Mouse (Mus musculus) thymus, postnatal 4 days (tissue): Measurements from ENCODE around the gene Dnmbp.
A peak's percentile ranks its signal among the peaks of the same experiment; 100 is the strongest.

Experiments
- DNase-seq: peaks from one replicate; pipeline ENCODE4 v3.0.0; 2021

Dnmbp gene

GRCm38 (mm10) chr19:43875996-43876395, 64.0 kb downstream of the Dnmbp start:
- DNase-seq: no peak

DNA sequence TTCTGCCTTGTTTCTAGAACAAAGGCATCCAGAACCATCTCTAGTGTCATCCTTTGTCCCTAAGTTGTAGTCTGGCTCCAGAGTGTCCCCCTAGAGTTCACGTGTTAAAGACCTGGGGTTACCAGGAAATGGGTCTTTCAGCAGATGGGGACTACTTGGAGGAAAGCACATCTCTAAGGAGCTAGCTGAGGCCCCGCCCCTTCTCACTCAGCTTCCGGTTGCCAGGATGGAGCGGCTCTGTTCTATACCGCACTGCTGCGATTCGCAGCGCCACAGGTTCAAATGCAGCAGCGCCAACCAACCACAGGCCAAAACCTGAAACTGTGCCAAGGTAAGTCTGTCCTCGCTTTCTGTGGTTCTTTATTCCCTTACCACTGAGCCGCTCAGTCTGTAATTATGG, 65.6 kb downstream of the Dnmbp start:
- DNase-seq: no peak

- DNase-seq: no peak
Measured at GRCm38 (mm10) chr19:43870418-43870817, 69.6 kb downstream of the Dnmbp start.

- DNase-seq: no peak
Measured at GRCm38 (mm10) chr19:43857347-43857746, 82.6 kb downstream of the Dnmbp start.

DNA sequence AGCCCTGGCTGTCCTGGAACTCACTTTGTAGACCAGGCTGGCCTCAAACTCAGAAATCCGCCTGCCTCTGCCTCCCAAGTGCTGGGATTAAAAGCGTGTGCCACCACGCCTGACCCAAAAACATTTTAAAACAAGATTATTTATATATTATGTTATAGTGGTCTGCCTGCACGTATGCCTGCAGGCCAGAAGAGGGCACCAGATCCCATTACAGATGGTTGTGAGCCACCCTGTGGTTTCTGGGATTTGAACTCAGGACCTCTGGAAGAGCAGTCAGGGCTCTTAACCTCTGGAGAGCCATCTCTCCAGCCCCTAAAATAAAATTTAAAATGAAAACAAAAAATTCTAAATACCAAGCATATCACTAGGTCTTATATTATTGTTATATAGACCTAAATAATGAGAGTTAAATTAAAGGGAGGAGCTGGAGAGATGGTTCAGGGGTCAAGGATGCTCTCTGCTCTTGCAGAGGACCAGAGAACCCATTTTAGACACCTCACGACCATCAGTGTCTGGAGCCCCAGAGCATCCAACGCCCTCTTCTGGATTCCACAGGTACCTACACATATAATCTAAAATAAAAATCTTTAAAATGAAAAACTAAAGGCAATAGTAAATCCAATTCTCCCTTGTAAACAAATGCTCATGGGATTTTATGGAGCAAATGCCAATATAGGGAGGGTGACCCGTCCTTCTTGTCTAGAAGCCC, 87.0 kb downstream of the Dnmbp start:
- DNase-seq: peak; percentile 25

DNA sequence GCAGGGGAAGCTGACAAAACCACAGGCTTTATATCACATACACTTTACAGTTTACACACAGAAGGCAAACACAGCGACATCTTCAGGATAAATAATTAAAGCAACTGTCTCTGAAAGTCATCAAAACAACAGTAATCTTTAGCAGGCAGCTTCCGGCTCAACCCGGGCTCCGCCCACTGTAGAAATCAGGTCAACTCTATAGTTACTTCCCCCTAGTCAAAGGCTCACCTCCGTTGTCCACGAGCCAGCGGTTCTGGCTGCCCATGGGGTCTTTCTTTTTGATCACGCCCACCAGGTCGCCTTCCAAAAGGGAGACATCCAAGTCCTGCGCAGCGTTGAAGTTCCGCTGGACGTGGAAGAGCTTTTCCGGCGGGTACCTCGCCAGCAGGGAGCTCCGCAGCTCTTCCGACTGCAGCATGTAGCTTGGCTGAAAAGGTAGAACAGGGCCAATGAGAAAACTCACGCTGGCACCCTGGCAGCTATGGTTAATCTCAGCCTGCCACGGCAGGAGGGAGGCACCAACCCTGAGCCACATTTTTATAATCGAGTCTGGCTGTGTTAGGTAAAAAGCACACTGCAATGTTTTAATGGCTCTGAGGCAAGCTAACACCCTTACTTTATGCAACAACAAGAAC, 87.9 kb downstream of the Dnmbp start:
- DNase-seq: peak; percentile 67

- no peak for DNase-seq
Measured at GRCm38 (mm10) chr19:43850026-43850425, 90.0 kb downstream of the Dnmbp start.

DNA sequence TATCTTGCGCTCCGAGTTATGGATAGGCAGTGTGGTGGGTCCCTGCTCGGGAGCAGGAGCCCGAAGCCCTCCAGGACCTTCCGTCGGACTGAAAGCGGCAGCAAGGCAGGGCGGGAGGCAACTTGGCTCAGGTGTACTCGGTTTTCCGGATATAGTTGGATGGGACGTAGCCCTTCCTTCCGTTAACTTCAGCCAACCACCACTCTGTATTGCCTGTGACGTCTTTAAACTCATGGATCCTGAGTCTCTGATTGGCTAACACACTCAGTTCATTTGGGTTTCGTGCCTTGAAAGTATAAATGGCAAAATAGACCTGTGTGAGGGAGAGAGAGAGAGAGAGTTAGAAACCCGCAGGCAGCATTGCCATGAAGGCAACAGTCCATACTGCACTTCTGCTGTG, 92.0 kb downstream of the Dnmbp start:
- no peak for DNase-seq

DNA sequence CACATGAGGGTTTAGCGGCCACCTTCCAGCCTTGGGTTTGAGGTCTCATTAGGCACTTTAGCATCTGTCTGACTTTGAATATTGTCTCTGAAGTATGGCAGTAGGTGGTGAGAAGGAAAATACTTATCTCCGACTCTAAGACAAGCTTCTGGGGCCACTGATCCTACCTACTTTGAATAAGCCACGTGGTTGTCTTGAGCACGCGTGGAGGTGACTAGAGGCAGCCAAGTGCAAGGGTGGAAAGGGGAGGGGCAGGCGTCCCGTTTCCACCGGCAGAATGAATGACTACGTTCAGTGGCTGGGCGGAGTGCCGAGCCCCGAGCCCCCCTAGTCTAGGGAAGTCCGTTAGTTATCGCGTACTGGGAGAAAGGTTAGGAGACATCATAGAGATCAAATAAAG, 92.9 kb downstream of the Dnmbp start:
- no peak for DNase-seq

- no peak for DNase-seq
Measured at GRCm38 (mm10) chr19:43845331-43845908, 94.6 kb downstream of the Dnmbp start.

DNA sequence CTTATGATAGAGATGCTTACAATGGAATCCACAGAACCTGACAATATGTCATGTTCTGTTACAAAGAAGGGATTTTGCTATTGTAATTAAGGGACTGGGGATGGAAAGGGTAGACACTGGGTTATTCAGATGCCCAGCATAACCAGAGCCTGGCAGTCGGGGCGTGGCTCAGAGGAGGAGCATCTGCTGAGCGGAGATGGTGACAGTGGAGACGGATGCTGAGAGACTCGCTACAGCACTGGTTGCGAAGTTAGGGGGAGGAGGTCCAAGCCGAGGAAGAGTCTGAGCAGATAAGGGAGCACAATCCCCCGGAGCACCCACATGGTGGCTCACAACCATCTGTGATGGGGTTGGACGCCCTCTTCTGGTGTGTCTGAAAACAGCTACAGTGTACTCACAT, 96.8 kb downstream of the Dnmbp start:
- DNase-seq: no peak

DNA sequence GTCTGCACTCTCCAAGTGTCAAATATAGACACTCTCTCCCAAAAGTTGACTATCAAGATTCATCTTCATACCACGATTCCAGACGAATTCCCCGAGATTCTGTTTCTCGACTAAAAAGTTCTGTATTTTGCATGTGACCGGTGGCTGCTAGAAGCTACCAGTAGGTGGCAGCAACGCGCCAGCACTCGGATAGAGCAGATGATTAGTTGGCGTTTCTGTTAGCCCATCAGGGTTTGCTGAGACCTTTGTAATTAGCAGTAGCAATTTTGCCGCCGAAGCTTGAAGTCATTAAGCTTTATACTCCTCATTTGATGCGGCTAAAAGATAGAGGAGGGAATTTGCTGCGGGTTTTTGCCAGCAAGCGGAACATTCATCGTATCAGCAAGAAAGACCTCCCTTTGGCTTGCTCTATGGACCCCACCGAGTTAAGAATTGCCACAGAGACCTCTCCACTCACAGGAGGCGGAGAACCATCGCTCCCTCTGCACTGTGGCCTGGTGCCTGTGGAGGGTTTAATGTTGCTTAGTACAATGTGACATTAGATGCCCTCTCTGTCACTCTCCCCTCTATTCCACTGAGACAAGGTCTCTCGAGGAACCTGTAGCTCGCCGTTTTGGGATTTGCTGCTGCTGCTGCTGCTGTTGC, 107.4 kb downstream of the Dnmbp start:
- DNase-seq: peak; percentile 85

DNA sequence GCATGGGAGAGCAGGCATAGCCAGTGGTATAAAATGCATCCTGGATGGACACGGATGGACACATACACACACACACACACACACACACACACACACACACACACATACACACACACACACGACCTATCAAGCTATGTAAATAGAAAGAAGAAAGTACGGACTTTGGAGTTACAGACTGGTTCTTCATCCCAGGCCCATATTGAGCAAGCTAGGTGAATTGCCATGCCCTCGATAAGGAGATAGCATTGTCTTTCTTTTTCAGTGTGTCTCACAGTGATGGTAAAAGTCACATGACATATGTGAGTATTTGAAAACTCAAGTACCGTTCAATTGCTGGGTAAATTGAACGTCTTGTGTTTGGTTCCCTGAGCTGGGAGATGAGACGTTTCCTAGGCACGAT, 113.1 kb downstream of the Dnmbp start:
- no peak for DNase-seq

DNA sequence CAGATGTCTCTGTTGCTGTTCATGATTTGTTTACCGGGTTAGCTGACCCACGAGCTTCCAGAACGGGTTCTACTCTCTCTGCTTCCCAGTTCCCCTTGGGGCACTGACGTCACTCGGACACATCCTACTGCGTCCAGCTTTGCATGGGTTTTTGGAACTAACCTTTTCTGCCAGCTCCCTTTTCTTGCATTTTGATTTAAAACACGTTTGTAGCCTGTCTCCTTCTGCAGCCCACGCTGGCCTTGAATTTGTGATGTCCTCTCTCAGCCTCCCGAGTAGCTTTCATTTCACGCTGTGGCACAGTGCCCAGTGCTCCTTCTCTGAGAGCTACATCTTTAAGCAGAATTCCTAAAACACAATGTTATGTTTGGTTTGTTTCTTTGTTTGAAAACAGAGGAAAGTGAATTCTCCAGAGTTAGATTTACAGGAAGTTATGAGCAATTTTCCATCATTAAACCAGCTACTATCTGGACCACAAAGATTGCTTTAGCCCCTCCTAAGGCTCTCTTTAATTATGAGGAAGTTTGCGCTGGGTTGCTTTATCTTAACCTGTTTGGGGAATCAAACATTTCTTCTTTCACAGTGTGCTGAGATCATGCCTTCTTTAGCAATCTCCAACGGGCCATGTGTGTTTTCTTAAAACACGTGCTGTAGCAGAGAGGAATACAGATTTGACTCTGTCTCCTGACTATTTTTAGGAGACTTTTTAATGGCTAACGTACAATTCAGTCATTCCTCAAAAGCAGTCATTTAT, 124.2 kb downstream of the Dnmbp start:
- no peak for DNase-seq

GRCm38 (mm10) chr19:43813315-43813714, 126.7 kb downstream of the Dnmbp start:
- DNase-seq: no peak

DNA sequence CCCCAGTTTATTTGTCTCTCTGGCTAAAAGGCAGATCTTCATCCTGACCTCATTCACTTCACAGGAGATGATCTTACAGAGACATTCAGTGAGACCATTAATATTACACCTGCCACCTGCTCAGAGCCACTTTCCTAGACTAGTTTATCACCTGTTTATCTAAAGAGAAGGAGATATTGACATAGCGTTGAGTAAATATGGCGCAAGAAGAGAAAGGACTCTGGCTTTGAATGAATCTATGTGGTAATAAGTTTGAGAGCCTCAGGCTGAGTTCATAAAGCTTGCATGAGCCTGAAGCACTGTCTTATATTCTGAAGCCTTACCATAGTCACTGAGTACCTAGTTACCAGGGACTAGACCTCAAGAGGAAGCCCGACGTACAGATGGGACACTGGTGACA, 128.6 kb downstream of the Dnmbp start:
- no peak for DNase-seq

GRCm38 (mm10) chr19:43809331-43809730, 130.7 kb downstream of the Dnmbp start:
- no peak for DNase-seq

DNA sequence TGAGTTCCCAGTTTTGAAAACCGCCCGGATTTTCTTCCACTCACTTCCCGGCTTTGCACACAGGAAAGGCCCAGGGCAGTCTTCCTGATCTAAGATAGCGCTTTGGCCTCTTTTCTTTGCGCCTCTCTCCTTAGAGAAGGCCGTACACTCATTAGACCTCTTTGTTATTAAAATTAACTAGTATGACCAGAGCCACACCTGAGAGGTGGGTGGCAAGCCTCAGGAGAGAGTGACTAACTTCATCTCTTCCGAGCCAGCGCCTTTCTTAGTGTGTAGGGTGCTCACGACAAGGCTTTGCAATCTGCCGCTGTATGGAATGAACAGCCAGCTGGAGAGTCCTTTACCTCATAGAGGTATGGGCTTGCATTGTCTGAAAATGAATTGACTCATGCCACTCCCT, 136.1 kb downstream of the Dnmbp start:
- DNase-seq: no peak

GRCm38 (mm10) chr19:43801427-43802051, 138.5 kb downstream of the Dnmbp start:
- no peak for DNase-seq

GRCm38 (mm10) chr19:43797216-43797615, 142.8 kb downstream of the Dnmbp start:
- no peak for DNase-seq
